Mouse (Mus musculus) myocyte (in vitro differentiated cells): ENCODE data around the gene Sobp. TPM values are rescaled to one million over a fixed set of nuclear protein-coding genes. Genes with fewer than 3 reads are reported as not detected.

ENCODE experiments used
- H3K27me3 ChIP-seq: one replicate; pipeline ENCODE4 v1.6.1; 2011; ENCODE audit not compliant: control insufficient read depth, insufficient read depth, insufficient read length
- H3K36me3 ChIP-seq: one replicate; pipeline ENCODE4 v1.6.1; 2011; ENCODE audit not compliant: control insufficient read depth, insufficient read depth
- H3K4me2 ChIP-seq: one replicate; pipeline ENCODE4 v1.6.1; 2011; ENCODE audit warnings: low read depth, control low read depth
- H3K4me3 ChIP-seq: one replicate; pipeline ENCODE4 v1.5.1; 2011; ENCODE audit warnings: mild to moderate bottlenecking, control low read depth, moderate library complexity
- H3K79me2 ChIP-seq: one replicate; pipeline ENCODE4 v1.6.1; 2011; ENCODE audit not compliant: control insufficient read depth, insufficient read depth
- H3ac ChIP-seq: one replicate; pipeline ENCODE4 v1.6.1; 2011; ENCODE audit not compliant: control insufficient read depth, insufficient read length
- CEBPB ChIP-seq: IDR thresholded peaks from 2 replicates; pipeline ENCODE4 v1.6.1; 2011; ENCODE audit warnings: mild to moderate bottlenecking, moderate library complexity; ENCODE audit not compliant: poor library complexity, insufficient read depth, severe bottlenecking
- E2F4 ChIP-seq: IDR thresholded peaks from one replicate; pipeline ENCODE4 v1.6.1; 2011; ENCODE audit warnings: mild to moderate bottlenecking, control low read depth, moderate library complexity; ENCODE audit not compliant: insufficient read depth
- MAX ChIP-seq: IDR thresholded peaks from one replicate; pipeline ENCODE4 v1.6.1; 2011; ENCODE audit warnings: low read depth, mild to moderate bottlenecking, control low read depth
- MYOD1 ChIP-seq, 3 experiments: IDR thresholded peaks; one replicate each; pipeline ENCODE4 v1.6.1; 2011; ENCODE audit warnings: control low read depth in 2 of 3, low read depth in 2 of 3, mild to moderate bottlenecking in 2 of 3, moderate library complexity in 1 of 3; ENCODE audit not compliant: insufficient read length in 2 of 3, control insufficient read depth in 1 of 3
- MYOG ChIP-seq, 3 experiments: IDR thresholded peaks; one replicate each; pipeline ENCODE4 v1.6.1; 2011; ENCODE audit warnings: control low read depth in 2 of 3, low read depth in 2 of 3, mild to moderate bottlenecking in 2 of 3; ENCODE audit not compliant: insufficient read length in 2 of 3, control insufficient read depth in 1 of 3, insufficient read depth in 1 of 3
- POLR2A ChIP-seq: IDR thresholded peaks from one replicate; pipeline ENCODE4 v1.6.1; 2011; ENCODE audit warnings: low read depth, mild to moderate bottlenecking, control low read depth, moderate library complexity; ENCODE audit not compliant: insufficient read length
- POLR2AphosphoS2 ChIP-seq: IDR thresholded peaks from one replicate; pipeline ENCODE4 v1.6.1; 2011; ENCODE audit warnings: low read depth, control low read depth; ENCODE audit not compliant: insufficient read length
- REST ChIP-seq: IDR thresholded peaks from one replicate; pipeline ENCODE4 v1.6.1; 2011; ENCODE audit warnings: mild to moderate bottlenecking, control low read depth, moderate library complexity; ENCODE audit not compliant: insufficient read depth, insufficient read length
- SRF ChIP-seq: IDR thresholded peaks from one replicate; pipeline ENCODE4 v1.6.1; 2011; ENCODE audit warnings: low read depth; ENCODE audit not compliant: control insufficient read depth, insufficient read length
- TCF12 ChIP-seq: IDR thresholded peaks from one replicate; pipeline ENCODE4 v1.6.1; 2011; ENCODE audit warnings: mild to moderate bottlenecking, control low read depth; ENCODE audit not compliant: poor library complexity, insufficient read depth, severe bottlenecking
- TCF3 ChIP-seq: IDR thresholded peaks from one replicate; pipeline ENCODE4 v1.6.1; 2011; ENCODE audit warnings: low read depth, control low read depth; ENCODE audit not compliant: insufficient read length
- USF1 ChIP-seq: IDR thresholded peaks from one replicate; pipeline ENCODE4 v1.6.1; 2011; ENCODE audit warnings: low read depth, mild to moderate bottlenecking, control low read depth, moderate library complexity
- polyA plus RNA-seq: library from polyadenylated mRNA; unstranded; fragments of >200 nt; fragmentation: generic; extraction: Trizol; gene quantifications from one replicate; pipeline ENCODE4 v1.2.1, GENCODE M21; 2012; ENCODE audit warnings: missing spikeins

Sobp gene
- polyA plus RNA-seq, 1 experiment = 3.2 TPM

- TF ChIP-seq CEBPB (no peak), MYOG (IDR thresholded peaks at IDR 0.05; ENCODE audit: control insufficient read depth in 1 of 3, insufficient read depth in 1 of 3, insufficient read length in 2 of 3, low read depth in 2 of 3) (no peak), MAX (no peak), USF1 (no peak), TCF3 (no peak), REST (no peak), TCF12 (no peak), MYOD1 (IDR thresholded peaks at IDR 0.05; ENCODE audit: control insufficient read depth in 1 of 3, insufficient read length in 2 of 3, low read depth in 2 of 3) (no peak), E2F4 (no peak)
- H3K4me3 ChIP-seq = no peak overlapping the region
- no peaks in the 10 kb centered on the region for H3K79me2 ChIP-seq
- no peaks in the 10 kb centered on the region for H3K36me3 ChIP-seq
- no peak overlapping the region for H3ac ChIP-seq
- H3K27me3 ChIP-seq = no peaks in the 10 kb centered on the region
- peak overlapping the region; percentile 75 for H3K4me2 ChIP-seq
Measured at GRCm38 (mm10) chr10:42957881-42958651, 216.3 kb downstream of the Sobp start.

DNA sequence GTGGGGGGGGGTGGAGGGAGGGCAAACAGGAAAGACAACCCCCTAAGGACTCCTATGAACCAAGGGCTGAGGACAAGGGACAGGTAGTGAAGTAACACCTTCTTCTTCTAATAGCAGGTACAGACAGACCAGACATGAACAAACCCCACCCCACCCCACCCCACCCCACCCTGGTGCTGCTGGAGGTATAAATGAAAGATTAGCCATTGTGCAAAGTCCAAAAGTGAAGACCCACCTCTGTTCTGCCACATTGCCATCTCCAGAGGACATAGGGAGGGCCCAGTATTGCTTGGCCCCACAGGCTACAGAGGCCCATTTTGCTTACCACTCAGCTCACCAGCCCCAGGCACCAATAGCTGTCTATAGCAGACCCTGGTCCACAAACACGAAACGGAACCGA is 219.1 kb downstream of the Sobp start:
- no peak overlapping the region for H3ac ChIP-seq
- H3K36me3 ChIP-seq = no peaks in the 10 kb centered on the region
- no peak overlapping the region for H3K4me3 ChIP-seq
- no peaks in the 10 kb centered on the region for H3K27me3 ChIP-seq
- no peak for TF ChIP-seq TCF3
- TF ChIP-seq SRF = no peak
- no peak for TF ChIP-seq POLR2A
- no peak for TF ChIP-seq E2F4
- TF ChIP-seq MYOD1 (IDR thresholded peaks at IDR 0.05; ENCODE audit: control insufficient read depth in 1 of 3, insufficient read length in 2 of 3, low read depth in 2 of 3) = no peak
- no peak for TF ChIP-seq MAX
- TF ChIP-seq USF1 = no peak
- TF ChIP-seq REST = no peak
- TF ChIP-seq TCF12 = no peak
- no peak for TF ChIP-seq MYOG (IDR thresholded peaks at IDR 0.05; ENCODE audit: control insufficient read depth in 1 of 3, insufficient read depth in 1 of 3, insufficient read length in 2 of 3, low read depth in 2 of 3)
- no peak for TF ChIP-seq POLR2AphosphoS2
- no peak for TF ChIP-seq CEBPB
- H3K79me2 ChIP-seq = no peaks in the 10 kb centered on the region
- no peak overlapping the region for H3K4me2 ChIP-seq

DNA sequence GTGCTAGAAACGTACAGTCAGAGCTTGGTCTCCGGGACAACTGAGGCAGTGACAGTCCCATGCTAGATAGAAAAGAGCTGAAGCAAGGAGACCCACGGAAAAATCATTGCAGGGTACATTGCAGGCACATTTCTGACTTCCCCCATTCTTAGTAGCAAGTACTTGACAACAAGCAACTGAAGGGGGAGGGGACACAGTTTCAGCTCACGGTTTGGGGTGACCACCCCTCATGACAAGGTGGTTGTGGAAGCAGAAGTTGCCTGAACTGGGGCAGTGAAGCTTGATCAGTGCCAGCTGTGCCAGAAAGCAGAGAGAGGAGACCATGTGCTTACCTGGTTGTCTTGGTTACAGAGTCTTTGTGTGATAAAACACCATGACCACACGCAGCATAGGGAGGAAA is 220.7 kb downstream of the Sobp start:
- H3K4me3 ChIP-seq = no peak overlapping the region
- no peaks in the 10 kb centered on the region for H3K36me3 ChIP-seq
- TF ChIP-seq MYOD1 (IDR thresholded peaks at IDR 0.05; ENCODE audit: control insufficient read depth in 1 of 3, insufficient read length in 2 of 3, low read depth in 2 of 3) (no peak), REST (no peak), MAX (no peak), SRF (no peak), TCF12 (no peak), USF1 (no peak), E2F4 (no peak)
- H3ac ChIP-seq = no peak overlapping the region
- H3K79me2 ChIP-seq = no peaks in the 10 kb centered on the region
- no peak overlapping the region for H3K4me2 ChIP-seq
- H3K27me3 ChIP-seq = no peaks in the 10 kb centered on the region

Other genes with a start within 250 kb of the Sobp start
- gene 9030612E09Rik, start 174 bp upstream of the Sobp start, polyA plus RNA-seq = 0.35 TPM
- 8.5 TPM for gene Pdss2, start 47.0 kb upstream of the Sobp start, polyA plus RNA-seq